Mouse (Mus musculus) MEL (cell line): Measurements from ENCODE around the gene Pard3. TPM values are rescaled to one million over a fixed set of nuclear protein-coding genes. Genes with fewer than 3 reads are reported as not detected.

Experiments used
- DNase-seq: peaks from one replicate; pipeline ENCODE4 v3.0.0; 2011; ENCODE audit warnings: low read depth, low spot score
- H3K27ac ChIP-seq: 2 replicates; pipeline ENCODE4 v1.5.1; 2012; ENCODE audit warnings: low read depth, mild to moderate bottlenecking, control low read depth, low read length, moderate library complexity; ENCODE audit not compliant: control insufficient read depth
- H3K27me3 ChIP-seq, 2 experiments: fragments of 150-350 bp in 1 of 2; sonication (generic) in 1 of 2; 2 replicates each; pipeline ENCODE4 v1.6.1; 2012; ENCODE audit warnings: low read length in 2 of 2, mild to moderate bottlenecking in 2 of 2, improper control_type of control experiment in 1 of 2, moderate library complexity in 1 of 2; ENCODE audit not compliant: insufficient read depth in 2 of 2, control insufficient read depth in 1 of 2
- H3K36me3 ChIP-seq, 2 experiments: 2 replicates each; pipeline ENCODE4 v1.6.1; 2012 to 2014; ENCODE audit warnings: low read length in 2 of 2, improper control_type of control experiment in 1 of 2, inconsistent platforms in 1 of 2, mild to moderate bottlenecking in 1 of 2; ENCODE audit not compliant: insufficient read depth in 2 of 2, control insufficient read depth in 1 of 2
- H3K4me1 ChIP-seq, 2 experiments: fragments of 150-350 bp in 1 of 2; sonication (generic) in 1 of 2; 2 replicates each; pipeline ENCODE4 v1.6.1; 2012; ENCODE audit warnings: low read length in 2 of 2, improper control_type of control experiment in 1 of 2, mild to moderate bottlenecking in 1 of 2; ENCODE audit not compliant: insufficient read depth in 2 of 2, control insufficient read depth in 1 of 2
- H3K4me3 ChIP-seq, 2 experiments: fragments of 150-350 bp in 1 of 2; sonication (generic) in 1 of 2; 2 replicates each; pipeline ENCODE4 v1.5.1; 2012; ENCODE audit warnings: low read depth in 2 of 2, low read length in 2 of 2, mild to moderate bottlenecking in 2 of 2, moderate library complexity in 2 of 2, control low read depth in 1 of 2, improper control_type of control experiment in 1 of 2; ENCODE audit not compliant: control insufficient read depth in 1 of 2, insufficient read depth in 1 of 2
- H3K79me2 ChIP-seq: 2 replicates; pipeline ENCODE4 v1.6.1; 2012; ENCODE audit warnings: mild to moderate bottlenecking, low read length, moderate library complexity; ENCODE audit not compliant: control insufficient read depth, poor library complexity, insufficient read depth
- H3K9ac ChIP-seq: 2 replicates; pipeline ENCODE4 v1.6.1; 2012; ENCODE audit warnings: low read depth, mild to moderate bottlenecking, control low read depth, low read length, moderate library complexity; ENCODE audit not compliant: control insufficient read depth, poor library complexity, severe bottlenecking
- H3K9me3 ChIP-seq: fragments of 150-350 bp; sonication (generic); replicated peaks from 2 replicates; pipeline ENCODE4 v1.6.1; 2012; ENCODE audit warnings: mild to moderate bottlenecking, low read length, improper control_type of control experiment, moderate library complexity; ENCODE audit not compliant: insufficient read depth
- BHLHE40 ChIP-seq: IDR thresholded peaks from 2 replicates; pipeline ENCODE4 v1.6.1; 2012; ENCODE audit warnings: low read depth, mild to moderate bottlenecking, inconsistent platforms, low read length, improper control_type of control experiment, borderline replicate concordance
- CHD1 ChIP-seq: IDR thresholded peaks from 2 replicates; pipeline ENCODE4 v1.6.1; 2012; ENCODE audit warnings: low read depth, mild to moderate bottlenecking, inconsistent platforms, low read length, improper control_type of control experiment
- E2F4 ChIP-seq: IDR thresholded peaks from 2 replicates; pipeline ENCODE4 v1.6.1; 2011; ENCODE audit warnings: low read depth, low read length, improper control_type of control experiment, borderline replicate concordance
- EP300 ChIP-seq, 2 experiments: IDR thresholded peaks; 2 replicates each; pipeline ENCODE4 v1.6.1; 2011; ENCODE audit warnings: improper control_type of control experiment in 2 of 2, low read length in 2 of 2, low read depth in 1 of 2, mild to moderate bottlenecking in 1 of 2
- ETS1 ChIP-seq: IDR thresholded peaks from 2 replicates; pipeline ENCODE4 v1.6.1; 2012; ENCODE audit warnings: low read depth, mild to moderate bottlenecking, inconsistent platforms, low read length, improper control_type of control experiment, moderate library complexity
- HCFC1 ChIP-seq: IDR thresholded peaks from 2 replicates; pipeline ENCODE4 v1.6.1; 2012; ENCODE audit warnings: low read depth, mild to moderate bottlenecking, inconsistent platforms, low read length, improper control_type of control experiment, moderate library complexity
- JUND ChIP-seq: IDR thresholded peaks from 2 replicates; pipeline ENCODE4 v1.6.1; 2011; ENCODE audit warnings: low read depth, mild to moderate bottlenecking, improper control_type of control experiment, low read length
- MAX ChIP-seq: IDR thresholded peaks from 2 replicates; pipeline ENCODE4 v1.6.1; 2011; ENCODE audit warnings: low read length, improper control_type of control experiment
- MEF2A ChIP-seq: IDR thresholded peaks from 2 replicates; pipeline ENCODE4 v1.6.1; 2014; ENCODE audit warnings: low read depth, mild to moderate bottlenecking, inconsistent platforms, low read length, improper control_type of control experiment; ENCODE audit not compliant: poor library complexity, insufficient replicate concordance, severe bottlenecking; ENCODE audit errors: extremely low read depth
- MXI1 ChIP-seq: IDR thresholded peaks from 2 replicates; pipeline ENCODE4 v1.6.1; 2011; ENCODE audit warnings: mild to moderate bottlenecking, low read depth, low read length, improper control_type of control experiment
- NRF1 ChIP-seq: IDR thresholded peaks from 2 replicates; pipeline ENCODE4 v1.6.1; 2014; ENCODE audit warnings: low read depth, mild to moderate bottlenecking, inconsistent platforms, low read length, improper control_type of control experiment, moderate library complexity; ENCODE audit not compliant: poor library complexity, insufficient read depth, severe bottlenecking
- POLR2A ChIP-seq, 2 experiments: IDR thresholded peaks; 2 replicates each; pipeline ENCODE4 v1.6.1; 2011 to 2012; ENCODE audit warnings: low read length in 2 of 2, mild to moderate bottlenecking in 2 of 2, control low read depth in 1 of 2, improper control_type of control experiment in 1 of 2, low read depth in 1 of 2, moderate library complexity in 1 of 2; ENCODE audit not compliant: control insufficient read depth in 1 of 2, insufficient read depth in 1 of 2, poor library complexity in 1 of 2
- RCOR1 ChIP-seq: IDR thresholded peaks from 2 replicates; pipeline ENCODE4 v1.6.1; 2012; ENCODE audit warnings: low read depth, mild to moderate bottlenecking, inconsistent platforms, low read length, improper control_type of control experiment
- SIN3A ChIP-seq: IDR thresholded peaks from 2 replicates; pipeline ENCODE4 v1.6.1; 2012; ENCODE audit warnings: low read length, improper control_type of control experiment, inconsistent platforms
- TAL1 ChIP-seq: IDR thresholded peaks from 2 replicates; pipeline ENCODE4 v1.6.1; 2012; ENCODE audit warnings: mild to moderate bottlenecking, inconsistent platforms, low read length, moderate library complexity, mixed read lengths
- UBTF ChIP-seq: IDR thresholded peaks from 2 replicates; pipeline ENCODE4 v1.6.1; 2012; ENCODE audit warnings: low read depth, mild to moderate bottlenecking, inconsistent platforms, low read length, improper control_type of control experiment, moderate library complexity, borderline replicate concordance; ENCODE audit not compliant: insufficient read depth
- USF2 ChIP-seq, 2 experiments: IDR thresholded peaks; 2 replicates each; pipeline ENCODE4 v1.6.1; 2011 to 2012; ENCODE audit warnings: improper control_type of control experiment in 2 of 2, low read length in 2 of 2, borderline replicate concordance in 1 of 2, inconsistent platforms in 1 of 2, low read depth in 1 of 2, mild to moderate bottlenecking in 1 of 2; ENCODE audit not compliant: insufficient read depth in 1 of 2
- ZKSCAN1 ChIP-seq: IDR thresholded peaks from 2 replicates; pipeline ENCODE4 v1.6.1; 2012; ENCODE audit warnings: low read depth, mild to moderate bottlenecking, inconsistent platforms, low read length, improper control_type of control experiment, moderate library complexity
- ZMIZ1 ChIP-seq: IDR thresholded peaks from 2 replicates; pipeline ENCODE4 v1.6.1; 2012; ENCODE audit warnings: low read depth, mild to moderate bottlenecking, inconsistent platforms, low read length, improper control_type of control experiment, moderate library complexity
- ZNF384 ChIP-seq: IDR thresholded peaks from 2 replicates; pipeline ENCODE4 v1.6.1; 2012; ENCODE audit warnings: low read depth, mild to moderate bottlenecking, inconsistent platforms, low read length, improper control_type of control experiment
- polyA plus RNA-seq, 2 experiments: library from polyadenylated mRNA; stranded (reverse) in 1 of 2; unstranded in 1 of 2; fragments of >175 nt in 1 of 2; fragments of >200 nt in 1 of 2; gene quantifications; 2 replicates each; pipeline versions ENCODE4 v1.2.1 to v1.2.4; 2012; ENCODE audit warnings: low replicate concordance in 2 of 2, low read depth in 1 of 2; ENCODE audit not compliant: insufficient read length in 2 of 2, insufficient read depth in 1 of 2, missing spikeins in 1 of 2
- total RNA-seq: library from RNA; depleted of rRNA; stranded (reverse); fragments of 300-350 nt; gene quantifications from 2 replicates; pipeline ENCODE4 v1.2.3, GENCODE M21; 2012

The Pard3 gene
- total and polyA plus RNA-seq, 3 experiments: not detected

- Histone ChIP-seq H3K79me2 (no peaks in the 10 kb centered on the region), H3K9ac (no peak overlapping the region), H3K36me3 (no peaks in the 10 kb centered on the region), H3K4me1 (no peaks in the 10 kb centered on the region), H3K27me3 (no peaks in the 10 kb centered on the region), H3K4me3 (no peak overlapping the region), H3K9me3 (no peaks in the 10 kb centered on the region), H3K27ac (no peak overlapping the region)
- TF ChIP-seq UBTF (no peak), EP300 (IDR thresholded peaks at IDR 0.05; ENCODE audit: low read depth in 1 of 2, low read length in 2 of 2) (no peak), ETS1 (no peak), SIN3A (no peak), ZKSCAN1 (no peak), MEF2A (no peak), HCFC1 (no peak), CHD1 (no peak), JUND (no peak), TAL1 (no peak), MAX (no peak), BHLHE40 (no peak), ZMIZ1 (no peak), NRF1 (no peak), E2F4 (no peak), ZNF384 (no peak), RCOR1 (no peak)
- DNase-seq: no peak
Observed at GRCm38 (mm10) chr8:127257086-127257485, 193.4 kb downstream of the Pard3 start.

GRCm38 (mm10) chr8:127261051-127261450 is 197.4 kb downstream of the Pard3 start:
- DNase-seq: no peak
- no peak overlapping the region for H3K9ac ChIP-seq
- no peaks in the 10 kb centered on the region for H3K36me3 ChIP-seq
- H3K27ac ChIP-seq: no peak overlapping the region
- no peaks in the 10 kb centered on the region for H3K9me3 ChIP-seq
- TF ChIP-seq ZMIZ1 (no peak), POLR2A (IDR thresholded peaks at IDR 0.05; ENCODE audit: control insufficient read depth in 1 of 2, insufficient read depth in 1 of 2, low read depth in 1 of 2, low read length in 2 of 2, poor library complexity in 1 of 2) (no peak), BHLHE40 (no peak), USF2 (IDR thresholded peaks at IDR 0.05; ENCODE audit: borderline replicate concordance in 1 of 2, insufficient read depth in 1 of 2, low read depth in 1 of 2, low read length in 2 of 2) (no peak), MXI1 (no peak)
- H3K4me1 ChIP-seq: no peaks in the 10 kb centered on the region
- no peaks in the 10 kb centered on the region for H3K27me3 ChIP-seq
- no peaks in the 10 kb centered on the region for H3K79me2 ChIP-seq
- no peak overlapping the region for H3K4me3 ChIP-seq
